Mouse (Mus musculus): Measurements from ENCODE around the gene Dpp9.

Gene Dpp9

DNA sequence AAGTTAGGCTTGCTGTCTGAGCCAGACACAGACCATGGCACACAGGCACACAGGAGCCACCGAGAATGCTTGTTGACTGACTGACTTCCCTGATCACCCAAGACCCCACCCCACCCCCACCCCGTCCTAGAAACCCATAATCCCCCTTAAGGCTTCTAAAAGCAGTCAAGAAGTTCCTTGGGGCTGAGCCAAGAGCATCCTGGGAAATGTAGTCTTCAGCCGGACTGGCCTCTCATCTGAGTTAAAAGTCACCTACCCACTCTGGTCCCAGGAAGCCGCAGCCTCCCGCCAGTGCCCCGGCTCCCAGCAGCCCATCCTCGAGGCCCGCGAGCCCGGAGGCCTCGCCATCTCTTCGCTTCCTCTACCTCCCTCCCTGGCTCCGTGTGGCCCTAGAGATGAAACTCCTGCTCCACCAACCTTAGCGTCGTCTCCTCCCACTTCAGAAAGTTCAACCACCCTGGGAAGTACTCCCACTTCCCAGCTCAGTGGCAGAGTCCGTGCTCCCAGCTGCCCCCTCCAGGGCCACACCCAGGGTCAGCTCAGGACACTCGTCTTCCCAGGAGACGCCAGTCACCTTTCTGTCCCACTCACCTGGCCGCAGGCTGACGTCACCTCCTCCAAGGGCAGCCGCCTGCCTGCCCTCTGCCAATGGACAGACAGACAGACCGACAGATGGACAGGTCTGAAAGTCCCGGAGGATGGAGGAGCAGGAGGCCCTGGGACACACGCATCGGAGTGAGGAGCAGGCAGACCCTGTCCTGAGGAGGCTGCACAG is 80.7 kb downstream of the Dpp9 start:
- DNase-seq: no peak
